Mouse (Mus musculus): ENCODE data around the gene Celsr1. TPM values are rescaled to one million over a fixed set of nuclear protein-coding genes. Genes with fewer than 3 reads are reported as not detected.
A peak's percentile ranks its signal among the peaks of the same experiment; 100 is the strongest.

The Celsr1 gene
- total RNA-seq (2021) = under 1 TPM; 0.31 to 0.43 TPM
- long read RNA-seq, experiment 1 = 0 reads
- long read RNA-seq, experiment 2 = 0 reads

DNA sequence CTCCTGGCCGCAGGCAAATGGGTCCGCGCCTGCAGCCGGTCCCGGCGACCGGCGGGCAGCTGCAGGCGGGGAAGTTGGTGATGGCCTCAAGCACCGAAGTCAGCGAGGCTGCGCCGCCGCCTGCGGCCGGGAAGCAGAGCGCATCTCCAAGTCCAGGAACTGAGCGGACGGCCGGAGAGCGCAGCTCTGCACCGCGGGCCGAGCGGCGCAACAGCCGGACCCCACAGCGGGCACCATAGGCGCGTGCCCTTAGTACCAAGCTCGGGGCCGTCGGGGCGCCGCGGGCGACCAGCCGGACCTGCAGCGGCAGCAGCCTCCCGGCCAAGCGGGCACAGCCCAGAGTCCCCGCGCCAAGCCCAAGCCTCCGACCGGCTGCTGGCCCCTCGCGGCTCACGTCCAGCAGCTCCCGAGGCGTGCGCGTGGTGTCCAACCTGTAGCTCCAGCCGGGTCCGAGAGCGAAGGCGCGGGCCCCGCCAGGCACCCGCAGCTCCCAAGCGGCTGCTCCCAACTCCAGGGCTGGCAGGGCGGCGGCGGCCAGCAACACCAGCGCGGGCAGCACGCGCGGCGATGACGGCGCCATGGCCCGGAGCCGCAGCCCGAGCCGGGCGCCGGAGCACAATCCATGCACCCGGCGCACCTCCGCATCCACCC is at the start of gene Celsr1:
Celsr1 (minus strand) TSS at position 587 of the 651 bp plus-strand sequence.
- no peak for DNase-seq

- DNase-seq = no peak
Measured at GRCm38 (mm10) chr15:86083261-86083741, 49.7 kb upstream of the Celsr1 start.

- DNase-seq = no peak
Measured at GRCm38 (mm10) chr15:86082551-86082961, 49.0 kb upstream of the Celsr1 start.

DNA sequence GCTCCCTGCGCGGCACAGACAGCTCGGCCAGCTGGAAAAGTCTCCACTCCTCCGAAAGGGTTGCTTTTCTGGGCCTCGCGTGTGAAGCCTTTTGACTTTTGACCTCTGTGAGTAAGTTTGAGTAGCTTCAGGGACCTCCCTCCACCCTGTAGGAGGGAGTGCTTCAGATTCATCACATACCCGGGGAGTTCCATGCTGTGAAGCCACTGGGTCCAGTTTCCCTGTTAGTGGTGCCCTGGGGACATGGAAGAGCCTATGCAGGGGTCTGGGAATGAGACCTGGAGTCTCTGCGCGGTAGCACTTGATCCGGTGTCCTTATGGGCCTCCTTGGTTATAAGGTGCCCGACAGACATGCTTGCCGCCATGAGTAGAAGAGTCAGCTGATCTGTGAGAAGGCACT is 48.1 kb upstream of the Celsr1 start:
- DNase-seq = no peak

DNA sequence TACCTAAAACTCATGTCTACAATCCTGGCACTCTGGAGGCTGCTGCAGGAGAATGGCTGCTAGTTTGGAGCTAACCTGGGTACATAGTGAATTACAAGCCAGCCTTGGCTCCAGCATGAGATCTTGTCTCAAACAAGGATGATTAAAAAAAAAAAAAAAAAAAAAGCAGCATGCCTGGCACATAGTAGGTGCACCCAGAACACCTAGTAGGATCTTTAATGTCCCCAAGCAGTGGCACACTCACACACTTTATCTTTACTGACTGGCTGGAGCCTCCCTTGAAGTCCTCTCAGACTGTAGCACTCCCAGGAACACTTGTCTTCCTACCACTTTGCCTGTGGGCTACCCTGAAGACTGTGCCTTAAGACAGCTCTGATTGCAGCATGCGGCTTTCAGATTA is 46.8 kb upstream of the Celsr1 start:
- DNase-seq = no peak

GRCm38 (mm10) chr15:86079876-86080275 is 46.3 kb upstream of the Celsr1 start:
- no peak for DNase-seq

- no peak for DNase-seq
Measured at GRCm38 (mm10) chr15:86079467-86079866, 45.9 kb upstream of the Celsr1 start.

- DNase-seq = no peak
Measured at GRCm38 (mm10) chr15:86078481-86079216, 45.1 kb upstream of the Celsr1 start.

DNA sequence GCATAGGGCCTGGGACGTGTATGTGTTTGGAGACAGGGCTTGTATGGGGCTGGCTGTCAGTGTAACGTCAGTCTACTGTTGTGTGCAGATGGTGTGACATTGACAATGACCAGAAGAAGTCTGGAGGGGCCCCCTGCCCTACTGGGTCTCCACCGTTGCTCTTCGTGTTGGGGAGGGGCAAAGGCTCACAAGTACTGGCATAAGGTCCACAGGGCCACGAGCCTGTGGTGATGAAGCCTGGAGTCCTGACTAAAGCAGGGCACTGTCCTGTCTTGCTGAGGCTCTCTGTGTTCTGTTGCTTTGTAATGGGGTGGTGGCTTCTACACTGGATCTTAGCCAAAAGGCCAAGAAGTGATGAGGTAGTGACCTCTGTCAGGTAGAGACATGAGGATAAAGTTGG is 44.4 kb upstream of the Celsr1 start:
- DNase-seq = no peak

GRCm38 (mm10) chr15:86076378-86076777 is 42.8 kb upstream of the Celsr1 start:
- DNase-seq = no peak

GRCm38 (mm10) chr15:86076048-86076315 is 42.4 kb upstream of the Celsr1 start:
- DNase-seq = peak; percentile 55

DNA sequence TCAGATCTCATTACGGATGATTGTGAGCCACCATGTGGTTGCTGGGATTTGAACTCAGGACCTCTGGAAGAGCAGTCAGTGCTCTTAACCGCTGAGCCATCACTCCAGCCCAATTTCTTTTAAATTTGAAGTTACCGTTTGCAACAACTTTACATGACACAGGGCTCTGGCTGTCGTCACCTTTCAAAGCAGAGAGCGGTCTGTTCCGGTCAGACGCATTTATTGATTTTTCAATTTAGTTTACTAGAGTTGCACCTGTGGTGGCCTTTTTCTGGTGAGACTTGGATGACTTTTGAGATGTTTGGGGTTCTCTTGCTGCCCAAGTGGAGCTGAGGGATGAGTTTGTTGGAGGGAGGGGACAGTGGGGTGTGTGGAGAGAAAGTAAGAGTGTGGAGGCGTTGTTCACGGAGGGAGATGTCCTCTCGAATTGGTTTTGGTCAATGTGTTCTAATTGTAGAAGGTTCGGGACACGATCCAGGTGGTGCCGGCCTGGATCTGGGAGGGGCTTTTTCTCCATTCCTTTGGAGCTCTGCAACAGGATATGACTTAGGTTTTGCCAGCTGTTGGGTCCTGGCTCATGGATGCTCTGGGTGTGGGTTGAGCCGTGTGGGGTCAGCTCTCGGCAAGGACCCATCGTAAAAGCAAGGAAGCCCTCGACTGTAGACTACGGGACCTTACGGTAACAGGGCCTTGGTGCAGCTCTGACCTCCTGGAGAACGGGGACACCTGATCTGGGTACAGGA is 41.9 kb upstream of the Celsr1 start:
- no peak for DNase-seq

GRCm38 (mm10) chr15:86074171-86074937 is 40.8 kb upstream of the Celsr1 start:
- DNase-seq = no peak

- no peak for DNase-seq
Measured at GRCm38 (mm10) chr15:86071166-86071565, 37.6 kb upstream of the Celsr1 start.

DNA sequence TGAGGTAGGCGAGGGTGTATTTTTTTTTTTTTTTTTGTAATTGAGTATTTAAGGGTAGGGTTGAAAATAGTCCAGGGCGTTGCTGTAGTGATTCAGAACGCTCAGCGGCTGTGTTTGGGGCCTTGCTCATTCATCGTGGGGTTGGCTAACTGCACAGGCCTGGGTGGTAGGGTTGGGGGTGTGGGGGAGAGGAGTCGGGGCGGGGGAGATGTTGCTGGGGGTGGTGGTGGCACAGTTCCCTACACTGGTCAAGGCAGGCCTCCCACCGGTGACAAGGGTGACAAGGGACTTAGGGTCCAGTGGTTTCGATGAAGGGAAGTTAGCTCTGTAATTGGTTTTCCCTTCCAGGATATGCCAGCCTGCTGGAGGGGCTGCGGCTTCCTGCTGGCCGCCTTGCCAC is 36.8 kb upstream of the Celsr1 start:
- DNase-seq = no peak

GRCm38 (mm10) chr15:86069011-86069791 is 35.6 kb upstream of the Celsr1 start:
- no peak for DNase-seq

GRCm38 (mm10) chr15:86067941-86068495 is 34.4 kb upstream of the Celsr1 start:
- no peak for DNase-seq

DNA sequence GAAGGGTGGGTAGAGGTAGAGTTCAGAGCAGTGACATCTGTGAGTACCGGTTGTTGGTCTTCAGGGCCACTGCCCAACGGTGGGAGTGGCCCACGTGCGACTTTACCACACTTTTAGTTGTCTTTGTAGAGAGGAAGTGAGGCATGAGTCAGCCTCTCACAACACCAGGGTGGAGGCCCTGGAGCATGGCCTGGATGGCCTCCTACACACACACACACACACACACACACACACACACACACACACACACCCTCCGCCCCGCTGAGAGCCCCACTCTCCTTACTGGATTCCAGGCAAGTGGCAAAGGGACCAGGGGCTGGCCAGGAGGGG is 34.0 kb upstream of the Celsr1 start:
- DNase-seq = peak; percentile 38

DNA sequence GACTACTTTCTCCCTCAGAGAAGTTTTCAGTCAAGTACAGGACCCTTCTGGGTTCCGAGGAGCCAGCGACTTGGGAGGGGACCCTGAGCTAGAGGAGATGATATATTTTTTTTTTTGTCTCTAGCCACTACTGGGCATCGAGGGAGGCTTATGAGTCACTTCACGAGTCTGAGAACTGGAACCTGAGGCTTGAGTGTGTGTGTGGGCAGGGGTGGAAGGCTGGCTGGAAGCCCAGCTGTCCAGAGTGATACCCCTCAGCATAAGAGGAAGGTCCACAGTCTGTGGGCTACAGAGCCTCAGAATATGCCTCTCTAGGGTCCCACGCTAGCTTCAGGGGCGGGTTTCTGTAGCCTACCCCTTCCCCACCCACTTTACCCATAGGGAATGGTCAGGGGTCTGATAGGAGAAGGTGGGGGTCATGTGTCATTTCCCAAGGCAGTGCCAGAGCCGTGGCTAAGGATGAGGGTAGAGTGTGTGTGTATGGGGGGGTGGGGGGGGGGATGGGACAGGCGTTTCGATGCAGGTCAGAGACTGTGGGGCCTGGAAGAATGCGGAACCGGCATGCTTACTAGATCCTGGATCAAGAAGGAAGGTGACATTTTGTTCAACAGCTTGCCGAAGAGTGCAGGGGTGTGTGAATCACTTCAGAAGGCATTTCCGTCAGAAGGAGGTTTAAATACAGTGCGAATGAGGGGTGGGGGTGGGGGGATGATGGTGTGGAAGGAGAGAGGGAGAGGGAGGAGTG is 33.4 kb upstream of the Celsr1 start:
- no peak for DNase-seq

DNA sequence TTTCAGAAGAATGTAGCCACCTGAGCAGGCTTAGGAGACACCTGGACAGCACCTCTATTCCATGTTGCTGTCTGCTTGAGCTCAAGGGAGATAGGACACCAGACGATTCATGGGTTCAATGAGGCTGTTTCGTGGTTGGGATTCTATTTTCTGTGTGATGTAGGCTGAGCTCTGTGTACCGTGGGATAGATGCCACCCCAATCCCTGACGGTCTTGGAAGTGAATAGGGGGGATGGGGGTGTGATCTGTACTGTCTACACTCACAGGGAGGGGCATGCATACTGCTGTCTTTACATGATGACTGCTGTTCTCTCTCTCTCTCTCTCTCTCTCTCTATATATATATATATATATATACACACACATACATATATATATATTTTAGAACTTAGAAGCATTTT is 31.8 kb upstream of the Celsr1 start:
- no peak for DNase-seq

- no peak for DNase-seq
Measured at GRCm38 (mm10) chr15:86064850-86065229, 31.3 kb upstream of the Celsr1 start.

All from gastrocnemius, postnatal 25 days (tissue).